Mouse (Mus musculus): ENCODE measurements around the gene Per2. TPM values are rescaled to one million over a fixed set of nuclear protein-coding genes. Genes with fewer than 3 reads are reported as not detected.
"Not testable (repeated sequence)": the region's sequence is repeated elsewhere in the genome, so short reads cannot be mapped to it uniquely, and the experiment has no call there.

Gene Per2
- polyA plus RNA-seq, 1 experiment from 2014 or later, result 3.2 TPM

GRCm38 (mm10) chr1:91482616-91483211 is 23.6 kb upstream of the Per2 start:
- H3K36me3 ChIP-seq, result no peaks in the 10 kb centered on the region
- no peak overlapping the region for H3K9ac ChIP-seq (replicated peaks)
- H3K4me2 ChIP-seq (replicated peaks), result no peak overlapping the region
- H3K27me3 ChIP-seq, result no peaks in the 10 kb centered on the region
- no peak overlapping the region for H3K27ac ChIP-seq (replicated peaks)
- H3K4me1 ChIP-seq, result no peaks in the 10 kb centered on the region
- no peak for ATAC-seq (ENCODE audit: low FRiP score, low read depth)
- 87% methylated on average over 7 of the region's 7 CpGs for WGBS
- no peaks in the 10 kb centered on the region for H3K9me3 ChIP-seq
- no peak overlapping the region for H3K4me3 ChIP-seq

DNA sequence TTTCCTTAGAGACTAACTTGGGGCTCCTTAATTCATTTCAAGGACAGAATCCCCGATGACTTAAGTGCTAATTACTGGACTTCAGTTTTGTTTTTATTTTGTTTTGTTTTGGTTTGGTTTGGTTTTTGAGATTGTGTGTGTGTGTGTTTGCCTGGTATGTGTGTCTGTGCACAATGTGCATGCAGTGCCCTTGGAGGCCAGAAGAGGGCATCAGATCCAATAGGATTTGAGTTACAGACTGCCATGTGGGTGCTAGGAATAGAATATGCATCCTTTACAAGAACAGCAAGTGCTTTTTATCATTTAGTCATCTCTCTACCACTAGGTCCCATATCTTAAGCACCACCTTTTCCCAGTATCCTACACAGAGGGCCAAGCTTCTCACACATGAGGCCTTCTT is 19.8 kb upstream of the Per2 start:
- Histone ChIP-seq H3K4me1 (no peaks in the 10 kb centered on the region), H3K9me3 (no peaks in the 10 kb centered on the region), H3K4me3 (no peak overlapping the region), H3K36me3 (no peaks in the 10 kb centered on the region), H3K27ac (replicated peaks) (no peak overlapping the region), H3K27me3 (no peaks in the 10 kb centered on the region), H3K4me2 (replicated peaks) (no peak overlapping the region), H3K9ac (replicated peaks) (no peak overlapping the region)
- ATAC-seq (ENCODE audit: low FRiP score, low read depth), result no peak
- WGBS, result 100% methylated on average over 1 of the region's 1 CpGs

DNA sequence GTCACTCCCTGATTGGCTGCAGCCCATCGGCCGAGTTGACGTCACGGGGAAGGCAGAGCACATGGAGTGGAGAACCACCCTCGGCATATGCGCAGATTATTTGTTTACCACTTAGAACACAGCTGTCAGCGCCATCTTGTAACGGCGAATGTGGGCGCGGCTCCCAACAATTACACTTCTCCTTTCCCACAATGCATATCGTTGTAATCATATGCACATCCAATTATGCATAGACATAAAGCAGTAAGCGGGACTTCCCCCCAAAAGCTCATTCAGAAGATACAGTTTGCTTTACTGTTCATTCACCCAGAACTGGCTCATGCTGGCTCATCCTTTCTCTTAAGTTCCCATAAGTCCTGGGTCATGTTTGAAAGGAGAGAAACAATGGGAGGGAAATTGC is 19.0 kb upstream of the Per2 start:
- H3K9me3 ChIP-seq; H3K9ac ChIP-seq (replicated peaks); H3K4me2 ChIP-seq (replicated peaks); H3K36me3 ChIP-seq; ATAC-seq (ENCODE audit: low FRiP score, low read depth); H3K4me1 ChIP-seq; H3K27ac ChIP-seq (replicated peaks); H3K4me3 ChIP-seq; H3K27me3 ChIP-seq: not testable (repeated sequence)
- 94% methylated on average over 11 of the region's 13 CpGs for WGBS

DNA sequence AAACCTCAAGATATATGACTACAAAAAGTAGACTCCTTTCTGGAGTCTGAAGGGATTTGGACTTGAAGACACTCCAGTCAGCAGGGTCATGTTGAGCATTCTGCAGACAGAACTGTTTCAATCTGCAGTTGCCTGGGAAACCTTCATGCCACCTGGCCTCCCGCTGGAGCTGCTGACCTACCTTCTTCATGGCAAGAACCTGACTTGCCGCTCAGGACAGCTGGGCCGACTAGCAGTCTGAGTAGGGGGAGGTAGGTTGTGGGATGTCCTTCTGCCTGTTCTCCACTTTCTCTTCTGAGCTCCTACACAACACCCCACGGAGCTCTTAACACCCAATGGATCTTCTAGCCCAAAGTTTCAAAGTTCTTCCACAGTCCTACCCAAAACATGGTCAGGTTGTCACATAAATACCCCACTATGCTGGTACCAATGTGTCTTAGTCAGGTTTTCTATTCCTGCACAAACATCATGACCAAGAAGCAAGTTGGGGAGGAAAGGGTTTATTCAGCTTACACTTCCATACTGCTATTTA is 10.8 kb upstream of the Per2 start:
- WGBS, result 86% methylated on average over 4 of the region's 4 CpGs
- ATAC-seq (ENCODE audit: low FRiP score, low read depth), result no peak

GRCm38 (mm10) chr1:91466186-91466585 is 7.1 kb upstream of the Per2 start:
- H3K4me2 ChIP-seq (replicated peaks), result no peak overlapping the region
- H3K4me3 ChIP-seq, result no peak overlapping the region
- no peaks in the 10 kb centered on the region for H3K9me3 ChIP-seq
- no peak for ATAC-seq (ENCODE audit: low FRiP score, low read depth)
- H3K4me1 ChIP-seq, result no peaks in the 10 kb centered on the region
- no peaks in the 10 kb centered on the region for H3K36me3 ChIP-seq
- H3K9ac ChIP-seq (replicated peaks), result no peak overlapping the region
- no peak overlapping the region for H3K27ac ChIP-seq (replicated peaks)
- WGBS, result 92% methylated on average over 6 of the region's 6 CpGs
- H3K27me3 ChIP-seq, result peaks cover 7% of the 10 kb centered on the region; the same call in 1 of the 2 replicates

More for the DNA sequence above, 10.8 kb upstream of the Per2 start:
- no peak overlapping the region for H3K4me2 ChIP-seq (replicated peaks)
- no peaks in the 10 kb centered on the region for H3K36me3 ChIP-seq
- H3K9me3 ChIP-seq, result no peaks in the 10 kb centered on the region
- H3K9ac ChIP-seq (replicated peaks), result no peak overlapping the region
- no peak overlapping the region for H3K27ac ChIP-seq (replicated peaks)
- no peaks in the 10 kb centered on the region for H3K27me3 ChIP-seq
- H3K4me1 ChIP-seq, result no peaks in the 10 kb centered on the region
- H3K4me3 ChIP-seq, result no peak overlapping the region

DNA sequence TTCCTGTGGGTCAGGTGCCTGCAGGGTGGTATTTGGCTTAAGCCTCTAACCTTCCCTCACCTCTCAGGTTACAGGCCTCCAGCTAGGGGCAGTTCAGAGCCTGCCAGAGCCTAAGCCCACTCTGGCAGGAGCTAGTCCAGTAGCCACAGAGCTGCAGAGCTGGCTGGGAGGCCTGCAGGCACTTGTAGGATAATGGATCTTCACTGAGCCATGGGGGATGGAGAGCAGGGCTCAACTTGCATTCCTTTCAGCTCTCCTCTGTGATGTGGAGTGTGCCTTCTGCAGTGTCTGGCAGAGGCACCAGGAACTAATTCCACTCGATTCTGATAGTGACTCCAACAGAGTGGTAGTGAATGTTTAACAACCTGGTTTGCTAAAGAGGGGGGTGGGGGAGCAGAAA is 6.1 kb upstream of the Per2 start:
- no peaks in the 10 kb centered on the region for H3K4me1 ChIP-seq
- H3K27me3 ChIP-seq, result peaks cover 11% of the 10 kb centered on the region
- no peak overlapping the region; the same call in 1 of the 2 replicates for H3K9ac ChIP-seq (replicated peaks)
- H3K4me3 ChIP-seq, result no peak overlapping the region
- no peaks in the 10 kb centered on the region for H3K9me3 ChIP-seq
- H3K4me2 ChIP-seq (replicated peaks), result no peak overlapping the region
- H3K36me3 ChIP-seq, result no peaks in the 10 kb centered on the region
- no peak overlapping the region for H3K27ac ChIP-seq (replicated peaks)
- WGBS, result 20% methylated on average over 1 of the region's 1 CpGs
- no peak for ATAC-seq (ENCODE audit: low FRiP score, low read depth)

DNA sequence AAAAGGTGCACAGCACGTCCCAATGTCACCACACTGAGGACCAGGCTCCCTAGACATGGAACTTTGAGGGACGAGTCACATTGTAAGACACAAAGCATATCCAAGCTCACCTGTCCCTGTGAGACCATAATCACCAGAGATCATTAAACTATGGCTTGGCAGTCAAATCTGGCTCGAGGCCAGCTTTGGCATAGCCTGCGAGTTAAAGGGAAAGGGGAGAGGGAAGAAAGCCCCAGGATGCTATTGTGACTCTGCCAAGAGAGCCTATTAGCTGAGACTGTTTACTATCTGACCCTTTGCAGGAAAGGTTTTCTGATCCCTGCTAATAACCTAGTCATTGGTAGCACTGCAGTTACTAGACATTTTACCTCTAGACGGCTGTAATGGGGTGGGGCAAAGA is 5.3 kb upstream of the Per2 start:
- WGBS, result 66% methylated on average over 5 of the region's 5 CpGs
- ATAC-seq (ENCODE audit: low FRiP score, low read depth), result no peak
- no peak overlapping the region for H3K4me2 ChIP-seq (replicated peaks)
- H3K36me3 ChIP-seq, result no peaks in the 10 kb centered on the region
- H3K27me3 ChIP-seq, result peaks cover 11% of the 10 kb centered on the region
- H3K27ac ChIP-seq (replicated peaks), result no peak overlapping the region
- H3K9ac ChIP-seq (replicated peaks), result no peak overlapping the region
- peaks cover 6% of the 10 kb centered on the region for H3K4me1 ChIP-seq
- no peak overlapping the region for H3K4me3 ChIP-seq
- no peaks in the 10 kb centered on the region for H3K9me3 ChIP-seq

DNA sequence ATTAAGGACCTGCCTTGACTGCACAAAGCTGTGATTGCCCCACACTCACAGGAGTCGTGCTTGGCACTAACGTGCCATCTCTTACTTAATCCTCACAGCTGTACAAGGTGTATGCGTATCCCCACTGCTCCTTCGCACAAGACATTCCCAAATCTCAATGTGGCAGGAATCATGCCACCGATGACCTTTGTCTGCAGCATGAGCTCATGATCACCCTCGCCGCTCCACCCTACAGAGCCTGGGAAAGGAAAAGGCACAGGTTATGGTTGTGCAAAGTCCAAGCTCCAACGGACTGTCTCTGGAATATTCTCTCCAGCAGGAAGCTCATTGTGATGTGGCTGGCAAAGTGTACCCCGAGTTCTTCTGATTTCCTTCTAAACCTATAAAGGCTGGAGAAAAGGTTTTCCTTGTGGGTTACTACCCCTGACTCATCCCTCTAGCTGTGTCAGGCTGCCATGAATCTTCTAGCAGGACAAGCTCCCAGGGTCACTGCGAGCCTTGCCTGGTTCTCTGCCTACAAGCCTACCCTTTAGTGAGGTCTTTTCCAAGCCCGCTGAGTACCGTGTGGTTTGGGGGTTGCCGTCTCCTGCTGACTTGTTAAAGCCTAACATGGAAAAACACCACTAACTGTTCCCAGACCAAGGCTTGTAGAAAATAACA is 4.3 kb upstream of the Per2 start:
- H3K9me3 ChIP-seq, result no peaks in the 10 kb centered on the region
- H3K27ac ChIP-seq (replicated peaks), result no peak overlapping the region
- no peaks in the 10 kb centered on the region for H3K36me3 ChIP-seq
- no peak for ATAC-seq (ENCODE audit: low FRiP score, low read depth)
- peaks cover 10% of the 10 kb centered on the region for H3K4me1 ChIP-seq
- H3K27me3 ChIP-seq, result peaks cover 14% of the 10 kb centered on the region
- 86% methylated on average over 13 of the region's 13 CpGs for WGBS
- no peak overlapping the region for H3K9ac ChIP-seq (replicated peaks)
- no peak overlapping the region for H3K4me2 ChIP-seq (replicated peaks)
- H3K4me3 ChIP-seq, result no peak overlapping the region

GRCm38 (mm10) chr1:91460564-91460963 is 1.4 kb upstream of the Per2 start:
- no peak overlapping the region for H3K4me3 ChIP-seq
- H3K36me3 ChIP-seq, result no peaks in the 10 kb centered on the region
- H3K27me3 ChIP-seq, result peaks cover 30% of the 10 kb centered on the region
- H3K4me2 ChIP-seq (replicated peaks), result no peak overlapping the region
- no peak overlapping the region for H3K9ac ChIP-seq (replicated peaks)
- H3K9me3 ChIP-seq, result no peaks in the 10 kb centered on the region
- no peak overlapping the region for H3K27ac ChIP-seq (replicated peaks)
- WGBS, result 36% methylated on average over 4 of the region's 4 CpGs
- H3K4me1 ChIP-seq, result peaks cover 31% of the 10 kb centered on the region
- no peak for ATAC-seq (ENCODE audit: low FRiP score, low read depth)

- Histone ChIP-seq H3K9me3 (no peaks in the 10 kb centered on the region), H3K4me2 (replicated peaks) (peak overlapping the region; percentile 77), H3K9ac (replicated peaks) (peak overlapping the region; percentile 41), H3K4me3 (peak overlapping the region; percentile 69), H3K36me3 (no peaks in the 10 kb centered on the region), H3K27me3 (peaks cover 30% of the 10 kb centered on the region), H3K27ac (replicated peaks) (peak overlapping the region; percentile 58), H3K4me1 (peaks cover 35% of the 10 kb centered on the region)
- no peak for ATAC-seq (ENCODE audit: low FRiP score, low read depth)
- WGBS, result 43% methylated on average over 7 of the region's 7 CpGs
Observed at GRCm38 (mm10) chr1:91460069-91460468, 945 bp upstream of the Per2 start.

DNA sequence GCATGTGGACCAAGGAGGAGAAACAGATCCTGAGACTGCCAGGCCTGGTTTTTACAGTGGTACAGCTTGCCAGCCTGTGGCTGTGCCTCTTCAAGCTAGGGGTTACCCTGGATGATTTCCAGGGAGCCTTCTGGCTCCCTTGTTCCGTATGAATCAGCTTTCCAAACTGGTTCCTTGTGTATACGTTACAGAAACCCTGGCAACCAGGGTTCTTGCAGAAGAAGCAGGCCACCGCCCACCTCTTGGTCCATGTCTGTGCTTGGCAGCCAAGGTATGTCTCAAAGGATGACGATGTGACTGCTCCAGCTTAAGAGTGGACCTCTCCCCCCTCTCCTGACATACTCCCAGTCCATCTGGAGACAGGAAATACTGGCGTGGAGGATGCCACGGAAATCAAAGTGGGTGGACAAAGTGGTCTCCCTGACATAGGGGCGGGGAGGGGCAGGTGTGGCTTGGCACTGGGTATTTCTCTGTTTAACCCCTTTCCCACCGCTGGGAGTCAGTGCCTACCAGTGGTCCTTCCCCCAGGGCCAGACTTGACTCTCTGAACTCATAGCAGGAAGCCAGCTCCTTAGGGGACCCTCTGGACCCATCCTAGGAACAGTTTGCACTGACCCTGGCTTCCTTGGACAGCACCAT is 782 bp downstream of the Per2 start:
- Histone ChIP-seq H3K27me3 (peaks cover 25% of the 10 kb centered on the region), H3K36me3 (no peaks in the 10 kb centered on the region), H3K9ac (replicated peaks) (peak overlapping the region; percentile 60), H3K4me2 (replicated peaks) (peak overlapping the region; percentile 77), H3K4me3 (peak overlapping the region; percentile 69), H3K27ac (replicated peaks) (no peak overlapping the region), H3K9me3 (no peaks in the 10 kb centered on the region), H3K4me1 (peaks cover 35% of the 10 kb centered on the region)
- WGBS, result 29% methylated on average over 8 of the region's 8 CpGs
- no peak for ATAC-seq (ENCODE audit: low FRiP score, low read depth)

DNA sequence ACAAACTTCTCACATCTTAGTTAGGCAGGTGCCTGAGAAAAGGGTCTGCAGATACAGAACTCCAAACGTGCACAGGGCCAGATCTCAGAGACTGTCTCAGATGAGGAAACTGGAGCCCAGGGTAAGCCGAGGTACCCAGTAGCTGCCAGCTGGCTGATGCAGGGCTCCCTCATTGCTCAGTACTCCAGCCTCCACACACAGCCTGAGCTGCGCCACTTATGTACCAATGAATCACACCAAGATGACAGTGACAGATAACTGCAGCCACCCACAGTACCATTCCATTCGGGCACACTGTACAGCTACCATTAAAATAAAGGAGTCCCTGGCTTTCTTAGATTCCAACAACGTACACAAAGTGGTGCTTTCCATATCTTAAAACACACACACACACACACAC is 1.4 kb downstream of the Per2 start:
- Histone ChIP-seq H3K9me3 (no peaks in the 10 kb centered on the region), H3K27ac (replicated peaks) (no peak overlapping the region), H3K4me2 (replicated peaks) (peak overlapping the region; percentile 77), H3K4me3 (no peak overlapping the region), H3K9ac (replicated peaks) (peak overlapping the region; percentile 60; the same call in 1 of the 2 replicates), H3K4me1 (peaks cover 35% of the 10 kb centered on the region), H3K36me3 (no peaks in the 10 kb centered on the region), H3K27me3 (peaks cover 23% of the 10 kb centered on the region)
- WGBS, result 82% methylated on average over 5 of the region's 5 CpGs
- no peak for ATAC-seq (ENCODE audit: low FRiP score, low read depth)

Data from midbrain, embryonic 12.5 days (tissue).